Mouse (Mus musculus) ES-E14 (cell line): Measurements from ENCODE around the gene Tkfc. TPM values are rescaled to one million over a fixed set of nuclear protein-coding genes. Genes with fewer than 3 reads are reported as not detected.

ENCODE experiments used
- DNase-seq: peaks from one replicate; pipeline ENCODE4 v3.0.0-alpha.2; 2013; ENCODE audit warnings: low read depth, low spot score
- H3K27ac ChIP-seq: 2 replicates; pipeline ENCODE4 v1.5.1; 2012; ENCODE audit warnings: low read depth, mild to moderate bottlenecking, low read length, moderate library complexity, mixed read lengths; ENCODE audit not compliant: poor library complexity, insufficient read depth, severe bottlenecking
- H3K36me3 ChIP-seq: 2 replicates; pipeline ENCODE4 v1.6.1; 2012; ENCODE audit warnings: mild to moderate bottlenecking, low read length, moderate library complexity, mixed read lengths; ENCODE audit not compliant: control insufficient read depth, poor library complexity, insufficient read depth, severe bottlenecking
- H3K4me1 ChIP-seq, 2 experiments: fragments of 150-350 bp in 1 of 2; sonication (generic) in 1 of 2; 2 replicates each; pipeline ENCODE4 v1.6.1; 2012; ENCODE audit warnings: low read length in 2 of 2, mild to moderate bottlenecking in 1 of 2, mixed read lengths in 1 of 2; ENCODE audit not compliant: control insufficient read depth in 2 of 2, insufficient read depth in 2 of 2, poor library complexity in 1 of 2
- H3K4me3 ChIP-seq, 2 experiments: fragments of 150-350 bp in 1 of 2; sonication (generic) in 1 of 2; 2 replicates each; pipeline ENCODE4 v1.5.1; 2012; ENCODE audit warnings: low read length in 2 of 2, low read depth in 1 of 2, mild to moderate bottlenecking in 1 of 2, mixed read lengths in 1 of 2; ENCODE audit not compliant: insufficient read depth in 1 of 2, poor library complexity in 1 of 2, severe bottlenecking in 1 of 2
- H3K9ac ChIP-seq: 2 replicates; pipeline ENCODE4 v1.6.1; 2012; ENCODE audit warnings: low read depth, mild to moderate bottlenecking, low read length, mixed read lengths; ENCODE audit not compliant: poor library complexity, insufficient read depth, severe bottlenecking
- H3K9me3 ChIP-seq: fragments of 150-350 bp; sonication (generic); 2 replicates; pipeline ENCODE4 v1.6.1; 2012; ENCODE audit warnings: low read depth, mild to moderate bottlenecking, low read length; ENCODE audit not compliant: control insufficient read depth, insufficient read depth
- CHD2 ChIP-seq: IDR thresholded peaks from 2 replicates; pipeline ENCODE4 v1.6.1; 2014; ENCODE audit warnings: mild to moderate bottlenecking, low read depth, low read length, inconsistent platforms
- HCFC1 ChIP-seq: IDR thresholded peaks from 2 replicates; pipeline ENCODE4 v1.6.1; 2012; ENCODE audit warnings: low read length, inconsistent platforms, borderline replicate concordance; ENCODE audit not compliant: insufficient read depth
- MAFK ChIP-seq: IDR thresholded peaks from 2 replicates; pipeline ENCODE4 v1.6.1; 2014; ENCODE audit warnings: mild to moderate bottlenecking, low read depth, low read length, inconsistent platforms; ENCODE audit not compliant: insufficient read depth
- ZC3H11A ChIP-seq: IDR thresholded peaks from 2 replicates; pipeline ENCODE4 v1.6.1; 2012; ENCODE audit warnings: low read depth, mild to moderate bottlenecking, inconsistent platforms, low read length, borderline replicate concordance
- ZNF384 ChIP-seq: IDR thresholded peaks from 2 replicates; pipeline ENCODE4 v1.6.1; 2012; ENCODE audit warnings: low read depth, low read length, inconsistent platforms
- in situ Hi-C, 2 experiments: fragments of 600-800 bp; cut with MboI; formaldehyde crosslinking; loops; one replicate each; pipeline ENCODE4 v1.15.1; 2025; ENCODE audit warnings: low sequenced_read_pairs in 2 of 2, inconsistent platforms in 1 of 2; ENCODE audit not compliant: unreplicated experiment in 2 of 2
- total RNA-seq: library from RNA; depleted of rRNA; stranded (reverse); fragments of 300-350 nt; gene quantifications from 2 replicates; pipeline ENCODE4 v1.2.3, GENCODE M21; 2012; rRNA removed

Tkfc gene
- total RNA-seq, 1 experiment = 14.4 TPM

DNA sequence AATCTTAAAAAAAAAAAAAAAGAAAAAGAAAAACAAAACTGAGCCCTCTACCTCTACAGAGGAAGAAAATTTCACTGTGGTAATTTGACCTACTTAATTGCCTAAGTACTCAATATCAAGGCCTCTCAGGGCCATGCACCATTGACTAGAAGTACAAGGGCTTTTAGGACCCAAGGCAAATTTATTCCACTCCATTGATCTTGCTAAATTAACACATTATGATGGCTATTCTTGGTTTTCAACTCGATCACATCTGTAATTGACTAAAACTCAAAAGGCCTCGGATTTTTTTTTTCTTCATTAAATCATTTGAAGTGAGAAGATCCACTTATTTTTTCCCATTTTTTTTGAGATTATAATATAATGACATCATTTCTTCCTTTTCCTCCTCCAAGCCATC, 48.0 kb downstream of the Tkfc start:
- Histone ChIP-seq H3K27ac (no peak overlapping the region), H3K36me3 (no peaks in the 10 kb centered on the region), H3K4me1 (no peaks in the 10 kb centered on the region; a peak in 1 of 4 replicates), H3K4me3 (no peak overlapping the region), H3K9me3 (no peaks in the 10 kb centered on the region), H3K9ac (no peak overlapping the region)
- no peak for DNase-seq
- TF ChIP-seq ZC3H11A (no peak), CHD2 (no peak), HCFC1 (no peak), ZNF384 (no peak)
- in situ Hi-C loops = no loop called here

DNA sequence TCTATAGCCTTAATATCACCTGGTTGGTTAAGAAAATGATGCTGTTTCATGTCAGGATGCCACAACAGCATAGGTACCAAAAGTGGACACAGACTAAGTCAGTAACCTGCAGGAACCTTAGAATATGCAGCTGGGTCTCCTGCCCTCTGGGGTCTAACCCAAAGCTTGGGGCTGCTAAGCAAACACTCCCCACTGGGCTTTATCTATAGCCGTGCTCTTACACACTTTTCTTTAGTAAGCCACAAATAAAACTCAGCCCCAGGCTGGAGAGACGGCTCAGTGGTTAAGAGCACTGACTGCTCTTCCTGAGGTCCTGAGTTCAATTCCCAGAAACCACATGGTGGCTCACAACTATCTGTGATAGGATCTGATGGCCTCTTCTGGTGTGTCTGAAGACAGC, 48.5 kb downstream of the Tkfc start:
- H3K9ac ChIP-seq = no peak overlapping the region
- H3K4me1 ChIP-seq = no peaks in the 10 kb centered on the region; a peak in 1 of 4 replicates
- TF ChIP-seq MAFK (no peak), HCFC1 (no peak), ZNF384 (no peak), CHD2 (no peak), ZC3H11A (no peak)
- H3K9me3 ChIP-seq = no peaks in the 10 kb centered on the region
- H3K36me3 ChIP-seq = no peaks in the 10 kb centered on the region
- in situ Hi-C loops = no loop called here
- DNase-seq = no peak
- H3K4me3 ChIP-seq = no peak overlapping the region
- H3K27ac ChIP-seq = no peak overlapping the region

DNA sequence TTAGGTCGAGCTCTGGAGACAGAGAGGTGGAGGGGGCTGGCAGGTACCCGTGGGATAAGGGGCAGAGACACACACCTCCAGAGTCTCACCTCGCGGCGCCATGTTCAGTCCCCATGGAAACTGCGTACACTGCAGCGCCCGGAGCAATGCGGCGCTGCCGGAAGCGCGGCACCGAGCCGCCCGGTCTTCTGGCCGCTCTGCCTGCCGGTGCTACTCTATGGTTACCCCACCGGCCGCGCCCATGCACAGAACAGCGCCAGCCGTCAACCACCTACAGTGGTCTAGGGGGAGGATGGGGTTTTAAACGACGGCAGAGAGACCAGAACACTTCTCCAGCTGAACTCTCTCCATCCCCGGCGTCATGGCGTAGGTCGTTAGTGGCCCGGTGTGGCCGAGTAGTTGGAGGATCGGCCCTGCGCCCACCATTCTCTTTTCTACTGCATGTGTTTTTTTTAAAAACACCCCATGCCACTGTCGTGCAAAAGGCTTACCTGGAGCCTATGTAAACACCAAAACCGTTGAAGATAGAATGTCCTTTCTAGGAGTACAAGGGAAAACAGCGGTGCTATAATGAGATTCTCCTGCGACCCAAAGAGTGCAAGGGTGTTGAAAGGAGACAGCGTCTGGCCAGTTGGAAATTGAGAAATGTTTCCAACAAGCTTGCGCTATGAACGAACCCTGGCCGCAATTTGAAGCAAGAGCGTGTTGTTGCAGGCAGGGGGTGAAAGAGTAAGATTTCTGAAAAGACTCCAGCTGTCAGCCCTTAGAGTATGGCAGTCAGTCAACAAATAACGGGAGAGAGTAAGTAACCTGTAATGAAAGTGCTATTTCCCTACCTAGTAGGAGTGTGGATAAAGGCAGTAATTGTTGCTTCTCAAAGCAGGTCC, 49.6 kb downstream of the Tkfc start, which contains the start of gene Tmem216:
Gene Tmem216 (minus strand): TSS at position 615 of the 887 bp plus-strand sequence.
- no peaks in the 10 kb centered on the region for H3K9me3 ChIP-seq
- H3K36me3 ChIP-seq = peaks cover 2% of the 10 kb centered on the region
- TF ChIP-seq ZC3H11A (no peak), CHD2 (no peak), ZNF384 (no peak), HCFC1 (peak; percentile 74; the same call in 1 of the 2 replicates), MAFK (no peak)
- H3K4me1 ChIP-seq = no peaks in the 10 kb centered on the region; a peak in 1 of 4 replicates
- H3K27ac ChIP-seq = no peak within 1 kb of the TSS; the same call in 1 of the 2 replicates
- H3K4me3 ChIP-seq = peak within 1 kb of the TSS; percentile 63 to 78
- peak within 1 kb of the TSS; percentile 65 for H3K9ac ChIP-seq
- peak; percentile 59 for DNase-seq
- in situ Hi-C loops = no loop called here

DNA sequence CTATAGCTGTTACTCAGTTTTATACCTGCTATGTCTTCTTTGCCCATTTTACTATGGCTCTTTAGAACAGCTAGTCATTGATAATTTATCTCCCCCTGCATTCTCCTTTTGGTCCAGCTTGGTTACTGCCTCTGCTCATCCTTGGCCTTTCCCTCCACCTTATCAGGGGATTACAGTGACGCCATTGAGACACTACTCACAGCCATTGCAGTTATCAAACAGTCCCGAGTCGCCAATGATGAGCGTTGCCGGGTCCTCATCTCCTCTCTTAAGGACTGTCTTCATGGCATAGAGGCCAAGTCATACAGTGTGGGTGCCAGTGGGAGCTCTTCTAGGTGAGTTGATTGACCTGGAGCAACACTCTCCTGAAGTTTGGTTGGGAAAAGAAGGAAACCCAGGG, 66.0 kb downstream of the Tkfc start:
- no peak overlapping the region for H3K9ac ChIP-seq
- no peaks in the 10 kb centered on the region for H3K9me3 ChIP-seq
- no peaks in the 10 kb centered on the region for H3K4me1 ChIP-seq
- DNase-seq = no peak
- TF ChIP-seq MAFK (no peak), HCFC1 (no peak), ZC3H11A (no peak), ZNF384 (no peak), CHD2 (no peak)
- peaks cover 38% of the 10 kb centered on the region for H3K36me3 ChIP-seq
- no peak overlapping the region for H3K27ac ChIP-seq
- in situ Hi-C loops = no loop called here
- H3K4me3 ChIP-seq = no peak overlapping the region

Other genes with a start within 250 kb of the Tkfc start
- gene Syt7, start 216.6 kb downstream of the Tkfc start, total RNA-seq = 2.6 and 3.5 TPM in 2 replicates
- gene Lrrc10b, start 148.2 kb downstream of the Tkfc start, total RNA-seq = 0.27 and 0.37 TPM in 2 replicates
- gene Ppp1r32, start 122.7 kb downstream of the Tkfc start, total RNA-seq = 0.48 and 0.62 TPM in 2 replicates
- gene Cpsf7, start 80.4 kb downstream of the Tkfc start, total RNA-seq = 37.7 and 38.0 TPM in 2 replicates
- gene Sdhaf2, start 79.5 kb downstream of the Tkfc start, total RNA-seq = 24.3 and 31.3 TPM in 2 replicates
- gene Tmem216, start 49.4 kb downstream of the Tkfc start, total RNA-seq = 29.2 and 30.1 TPM in 2 replicates
- 12.9 and 14.9 TPM in 2 replicates for gene Cyb561a3, start 28.5 kb downstream of the Tkfc start, total RNA-seq
- gene Tmem138, start 28.3 kb downstream of the Tkfc start, total RNA-seq = 22.4 and 29.8 TPM in 2 replicates
- gene Ddb1, start 327 bp downstream of the Tkfc start, total RNA-seq = 584 and 635 TPM in 2 replicates
- 0.49 and 0.63 TPM in 2 replicates for gene Vwce, start 28.6 kb upstream of the Tkfc start, total RNA-seq
- 3.1 and 4.9 TPM in 2 replicates for gene Pga5, start 72.4 kb upstream of the Tkfc start, total RNA-seq
- gene Vps37c, start 83.1 kb upstream of the Tkfc start, total RNA-seq = 6.2 and 6.6 TPM in 2 replicates
- not detected in 2 replicates for gene Cd5, start 133.3 kb upstream of the Tkfc start, total RNA-seq
- 3.4 and 4.9 TPM in 2 replicates for gene Cd6, start 224.4 kb upstream of the Tkfc start, total RNA-seq
- 2.2 and 5.6 TPM in 2 replicates for gene Slc15a3, start 234.1 kb upstream of the Tkfc start, total RNA-seq